Mouse (Mus musculus) thymus, adult 2 months (tissue): ENCODE data around the gene Ube2j1. TPM values are rescaled to one million over a fixed set of nuclear protein-coding genes. Genes with fewer than 3 reads are reported as not detected.

Experiments
- DNase-seq: peaks from one replicate; pipeline ENCODE4 v3.0.0; 2021
- H3K27ac ChIP-seq: fragments of 200-500 bp; 2 replicates; pipeline ENCODE4 v1.5.1; 2012; ENCODE audit warnings: low read length, control low read depth; ENCODE audit not compliant: control insufficient read depth, insufficient read depth
- H3K27me3 ChIP-seq: fragments of 200-500 bp; 2 replicates; pipeline ENCODE4 v1.6.1; 2012; ENCODE audit warnings: mild to moderate bottlenecking, low read length, moderate library complexity, mixed read lengths; ENCODE audit not compliant: control insufficient read depth, insufficient read depth
- H3K36me3 ChIP-seq: fragments of 200-500 bp; 2 replicates; pipeline ENCODE4 v1.6.1; 2012; ENCODE audit warnings: mild to moderate bottlenecking, low read length, moderate library complexity; ENCODE audit not compliant: control insufficient read depth, insufficient read depth
- H3K4me1 ChIP-seq: fragments of 200-500 bp; replicated peaks from 2 replicates; pipeline ENCODE4 v1.6.1; 2012; ENCODE audit warnings: low read length; ENCODE audit not compliant: control insufficient read depth, insufficient read depth
- H3K4me3 ChIP-seq: fragments of 200-500 bp; 2 replicates; pipeline ENCODE4 v1.5.1; 2012; ENCODE audit warnings: mild to moderate bottlenecking, low read length, control low read depth, moderate library complexity; ENCODE audit not compliant: control insufficient read depth, insufficient read depth
- CTCF ChIP-seq: fragments of 200-500 bp; IDR thresholded peaks from 2 replicates; pipeline ENCODE4 v1.5.1; 2012; ENCODE audit warnings: mild to moderate bottlenecking, control low read depth, low read length, moderate library complexity, borderline replicate concordance; ENCODE audit not compliant: control insufficient read depth, poor library complexity, insufficient read depth; ENCODE audit errors: extremely low read depth
- POLR2A ChIP-seq: fragments of 200-500 bp; IDR thresholded peaks from 2 replicates; pipeline ENCODE4 v1.6.1; 2012; ENCODE audit warnings: mild to moderate bottlenecking, low read length, control low read depth, moderate library complexity; ENCODE audit not compliant: control insufficient read depth, poor library complexity, insufficient read depth; ENCODE audit errors: extremely low read depth
- WGBS: fragments of 180-500 bp; shearing (Covaris S2); methylation state at CpG from one replicate; pipeline ENCODE4 v1.1.7; 2018; 5-methylcytosine and 5-hydroxymethylcytosine counted together
- polyA plus RNA-seq: library from polyadenylated mRNA; depleted of rRNA; stranded (reverse); fragments of >200 nt; gene quantifications from 2 replicates; pipeline ENCODE4 v1.2.3, GENCODE M21; 2012

The Ube2j1 gene
- polyA plus RNA-seq, 1 experiment = 28.7 TPM

DNA sequence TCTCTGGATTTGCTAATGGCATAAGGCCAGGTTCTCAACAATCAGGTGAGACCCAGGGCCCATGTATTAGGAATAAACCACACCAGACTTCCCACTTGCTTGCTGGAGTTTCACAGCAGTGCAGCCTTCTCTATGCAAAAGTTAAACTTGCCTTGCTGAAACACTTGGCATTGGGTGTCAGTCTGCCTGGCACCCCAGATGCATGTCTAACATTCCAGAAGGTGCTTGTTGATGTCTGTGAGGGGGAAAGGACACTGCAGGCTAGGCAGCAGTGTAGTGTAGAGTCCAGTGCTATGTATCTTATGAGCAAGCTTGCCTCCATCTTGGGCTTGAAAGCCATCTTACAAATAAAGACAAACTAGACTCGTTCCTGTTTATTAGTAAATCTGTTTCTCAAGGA lies 25.1 kb downstream of the Ube2j1 start:
- 89% methylated on average over 1 of the region's 1 CpGs for WGBS

DNA sequence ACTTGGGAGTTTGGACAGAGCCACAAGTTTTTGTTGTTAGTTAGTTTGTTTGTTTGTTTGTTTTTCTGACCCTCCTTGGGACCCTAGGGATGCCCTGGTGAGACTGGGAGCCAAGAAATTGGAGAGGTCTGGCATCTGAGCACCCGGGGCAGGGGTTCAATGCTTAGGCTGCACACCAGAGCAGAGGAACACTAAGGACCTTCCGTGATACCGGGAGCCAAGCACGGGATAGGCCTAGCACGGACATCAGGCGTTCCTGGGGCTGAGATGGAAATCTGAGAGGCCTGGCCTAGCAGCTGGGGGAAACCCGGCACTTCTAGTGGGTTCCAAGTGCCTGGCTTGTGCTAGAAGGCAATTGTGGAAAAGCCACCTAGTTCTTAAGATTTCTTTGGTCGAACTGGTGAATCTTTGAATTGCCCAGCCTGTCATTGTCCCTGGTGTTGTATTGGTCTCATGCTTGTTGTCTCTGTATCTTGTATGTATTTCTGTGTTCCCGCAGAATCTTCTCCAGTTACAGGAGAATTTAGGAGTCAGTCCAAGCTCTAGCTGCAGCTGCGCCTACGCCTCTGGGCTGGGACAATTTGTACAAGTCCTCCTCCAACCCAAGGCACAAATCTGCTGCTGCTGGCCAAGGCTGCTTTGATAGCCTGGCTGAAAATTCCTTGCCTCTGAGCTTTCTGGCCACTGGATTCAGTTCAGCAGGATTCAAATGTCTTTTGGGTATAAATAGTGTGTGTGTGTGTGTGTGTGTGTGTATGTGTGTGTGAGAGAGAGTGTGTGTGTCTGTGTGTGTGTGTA lies 26.9 kb downstream of the Ube2j1 start:
- Histone ChIP-seq H3K4me3 (no peak overlapping the region), H3K36me3 (no peaks in the 10 kb centered on the region), H3K27ac (no peak overlapping the region), H3K4me1 (no peaks in the 10 kb centered on the region; the same call in 1 of the 2 replicates), H3K27me3 (no peaks in the 10 kb centered on the region)
- TF ChIP-seq CTCF = no peak
- TF ChIP-seq POLR2A = no peak
- no peak for DNase-seq
- WGBS = 95% methylated on average over 11 of the region's 11 CpGs

More for the DNA sequence above, 25.1 kb downstream of the Ube2j1 start:
- H3K27me3 ChIP-seq = no peaks in the 10 kb centered on the region
- H3K27ac ChIP-seq = no peak overlapping the region
- H3K4me1 ChIP-seq = no peaks in the 10 kb centered on the region; the same call in 1 of the 2 replicates
- no peak overlapping the region for H3K4me3 ChIP-seq
- TF ChIP-seq CTCF = no peak
- no peak for TF ChIP-seq POLR2A
- no peak for DNase-seq
- H3K36me3 ChIP-seq = no peaks in the 10 kb centered on the region

DNA sequence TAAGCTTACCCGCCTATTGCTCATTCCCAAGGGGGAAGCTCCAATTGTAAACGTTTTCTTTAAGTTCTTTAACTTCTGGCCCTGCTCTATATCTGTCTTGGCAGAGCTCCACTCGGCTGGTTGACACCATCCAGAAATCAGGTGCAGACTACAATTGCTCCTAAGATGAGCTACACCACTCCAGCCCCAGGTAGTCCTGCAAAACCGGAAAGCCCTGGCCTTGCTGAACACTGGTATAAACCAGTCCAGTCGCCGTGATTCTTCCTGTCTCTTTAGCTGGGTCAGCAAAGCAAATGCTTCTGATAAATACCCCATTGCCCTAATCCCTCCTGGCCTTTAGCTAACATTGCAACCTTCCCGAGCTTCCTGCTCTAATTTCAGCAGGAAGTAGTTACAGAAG lies 29.9 kb downstream of the Ube2j1 start:
- 72% methylated on average over 7 of the region's 7 CpGs for WGBS
- Histone ChIP-seq H3K27ac (no peak overlapping the region), H3K4me1 (no peaks in the 10 kb centered on the region; the same call in 1 of the 2 replicates), H3K36me3 (no peaks in the 10 kb centered on the region), H3K27me3 (no peaks in the 10 kb centered on the region), H3K4me3 (no peak overlapping the region)
- TF ChIP-seq POLR2A = no peak
- TF ChIP-seq CTCF = no peak
- DNase-seq = no peak

DNA sequence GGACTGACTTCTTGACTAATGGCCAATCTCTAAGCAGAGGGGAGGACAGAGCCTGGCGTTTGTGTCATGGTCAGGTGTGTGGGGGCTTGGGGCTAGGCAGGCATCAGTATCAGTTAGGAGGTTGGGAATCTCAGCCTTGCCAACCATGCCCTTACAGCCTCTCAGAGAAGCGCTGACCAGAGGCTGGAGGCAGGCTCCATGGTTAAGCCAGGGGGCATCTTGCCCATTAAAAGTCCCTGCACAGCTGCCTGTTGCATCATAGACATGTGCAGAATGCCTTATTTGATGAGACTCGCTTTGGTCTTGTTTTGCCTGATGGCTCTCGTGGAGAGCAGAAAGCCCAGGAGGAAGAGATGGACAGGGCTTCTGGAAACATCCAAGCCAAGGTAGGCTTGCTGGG lies 31.8 kb downstream of the Ube2j1 start, which contains the start of gene Gabrr2:
Gene Gabrr2 (plus strand): TSS at position 19 of the 400 bp plus-strand sequence.
- TF ChIP-seq CTCF (no peak), POLR2A (no peak)
- H3K27ac ChIP-seq = no peak within 1 kb of the TSS
- H3K27me3 ChIP-seq = no peaks in the 10 kb centered on the region
- WGBS = 95% methylated on average over 4 of the region's 4 CpGs
- no peaks in the 10 kb centered on the region for H3K4me1 ChIP-seq
- no peak for DNase-seq
- no peak within 1 kb of the TSS for H3K4me3 ChIP-seq
- no peaks in the 10 kb centered on the region for H3K36me3 ChIP-seq

DNA sequence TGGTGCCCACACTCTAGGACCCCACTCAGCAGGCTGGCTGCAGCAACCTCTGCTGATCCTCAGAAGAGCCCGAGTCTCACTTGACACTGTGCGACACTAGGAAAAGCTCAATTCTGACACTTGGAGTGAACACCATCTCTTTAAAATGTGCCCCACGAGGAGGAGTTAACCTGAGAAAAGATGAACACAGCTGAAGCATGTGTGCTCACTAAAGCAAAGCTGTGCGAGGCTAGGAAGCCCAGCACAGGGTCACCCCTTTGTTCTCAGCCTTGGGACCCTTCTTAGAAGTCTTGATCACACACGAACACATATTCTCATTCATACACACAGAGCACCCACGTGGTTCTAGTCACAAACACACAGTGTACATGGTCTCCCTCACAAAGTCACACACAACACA lies 33.8 kb downstream of the Ube2j1 start:
- no peaks in the 10 kb centered on the region for H3K36me3 ChIP-seq
- H3K4me3 ChIP-seq = no peak overlapping the region
- no peak for DNase-seq
- H3K27me3 ChIP-seq = no peaks in the 10 kb centered on the region
- TF ChIP-seq CTCF = no peak
- TF ChIP-seq POLR2A = no peak
- no peak overlapping the region for H3K27ac ChIP-seq
- WGBS = 92% methylated on average over 6 of the region's 6 CpGs
- no peaks in the 10 kb centered on the region for H3K4me1 ChIP-seq

DNA sequence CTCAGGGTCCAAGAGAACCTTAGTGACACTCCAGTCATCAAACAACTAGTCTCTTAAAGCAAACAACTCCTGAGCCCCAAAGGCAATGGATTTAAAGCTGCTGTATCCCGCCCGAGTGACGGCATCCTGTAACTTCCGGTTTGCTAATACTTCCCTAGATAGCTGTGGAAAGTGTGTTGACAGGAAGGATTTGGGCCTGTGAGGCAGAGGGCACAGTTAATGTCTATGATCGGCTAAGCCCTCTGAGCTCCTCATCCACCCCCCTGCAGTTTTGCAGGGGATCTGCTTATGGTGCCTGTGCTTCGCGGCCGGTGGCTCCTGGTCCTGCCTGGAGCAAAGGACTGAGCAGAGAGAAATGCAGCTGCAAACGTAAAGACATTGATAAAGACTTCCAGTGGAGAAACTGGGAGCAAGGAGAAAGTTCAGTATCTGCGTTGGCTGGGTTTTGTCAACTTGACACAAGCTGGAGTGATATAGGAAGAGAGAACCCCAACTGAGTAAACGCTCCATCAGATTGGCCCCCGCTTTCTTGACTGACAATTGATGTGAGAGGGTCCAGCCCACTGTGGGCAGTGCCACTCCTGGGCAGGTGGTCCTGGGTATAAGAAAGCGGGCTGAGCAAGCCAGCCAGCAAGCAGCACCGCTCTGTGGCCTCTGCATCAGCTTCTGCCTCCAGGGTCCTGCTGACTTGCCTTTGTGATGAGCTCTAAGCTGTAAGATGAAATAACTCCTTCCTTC lies 35.2 kb downstream of the Ube2j1 start:
- H3K27me3 ChIP-seq = no peaks in the 10 kb centered on the region
- no peak for TF ChIP-seq POLR2A
- no peak for TF ChIP-seq CTCF
- no peak overlapping the region for H3K4me3 ChIP-seq
- H3K27ac ChIP-seq = no peak overlapping the region
- no peak for DNase-seq
- no peaks in the 10 kb centered on the region for H3K36me3 ChIP-seq
- 89% methylated on average over 14 of the region's 14 CpGs for WGBS
- H3K4me1 ChIP-seq = no peaks in the 10 kb centered on the region
